Mouse (Mus musculus) liver, embryonic 13.5 days (tissue): Measurements from ENCODE around the gene Lhx5. TPM values are rescaled to one million over a fixed set of nuclear protein-coding genes. Genes with fewer than 3 reads are reported as not detected.

Experiments
- ATAC-seq: fragments of 200-750 bp; cut with Nextera tagmentation; 2 replicates; pipeline ENCODE4 v1.8.0; 2017; ENCODE audit warnings: low read depth, mild to moderate bottlenecking, moderate number of reproducible peaks, moderate library complexity
- DNase-seq: peaks from one replicate; pipeline ENCODE4 v3.0.0; 2022
- H3K27ac ChIP-seq: fragments of 300-500 bp; sonication (generic); 2 replicates; pipeline ENCODE4 v1.5.1; 2015; ENCODE audit warnings: moderate library complexity, mild to moderate bottlenecking, inconsistent platforms
- H3K27me3 ChIP-seq: fragments of 300-500 bp; sonication (generic); 2 replicates; pipeline ENCODE4 v1.6.1; 2015; ENCODE audit warnings: mild to moderate bottlenecking, inconsistent platforms
- H3K36me3 ChIP-seq: fragments of 300-500 bp; sonication (generic); 2 replicates; pipeline ENCODE4 v1.6.1; 2015; ENCODE audit warnings: mild to moderate bottlenecking, inconsistent platforms
- H3K4me1 ChIP-seq: fragments of 300-500 bp; sonication (generic); replicated peaks from 2 replicates; pipeline ENCODE4 v1.6.1; 2015; ENCODE audit warnings: inconsistent platforms
- H3K4me2 ChIP-seq: fragments of 300-500 bp; sonication (generic); 2 replicates; pipeline ENCODE4 v1.6.1; 2015; ENCODE audit warnings: inconsistent platforms, mild to moderate bottlenecking, moderate library complexity
- H3K4me3 ChIP-seq: fragments of 300-500 bp; sonication (generic); replicated peaks from 2 replicates; pipeline ENCODE4 v1.5.1; 2015; ENCODE audit warnings: mild to moderate bottlenecking, inconsistent platforms
- H3K9ac ChIP-seq: fragments of 300-500 bp; sonication (generic); 2 replicates; pipeline ENCODE4 v1.6.1; 2015; ENCODE audit warnings: mild to moderate bottlenecking, inconsistent platforms
- H3K9me3 ChIP-seq: fragments of 300-500 bp; sonication (generic); replicated peaks from 2 replicates; pipeline ENCODE4 v1.6.1; 2016; ENCODE audit warnings: inconsistent platforms
- WGBS: fragments of 180-500 bp; shearing (Covaris S2); methylation state at CpG from one replicate; pipeline ENCODE4 v1.1.7; 2015; ENCODE audit not compliant: insufficient replicate concordance; 5-methylcytosine and 5-hydroxymethylcytosine counted together
- polyA plus RNA-seq: library from polyadenylated mRNA; unstranded; fragments of >200 nt; fragmentation: Nextera tagmentation; extraction: Ambion mirVana; gene quantifications from 2 replicates; pipeline ENCODE4 v1.2.1, GENCODE M21; 2015

Lhx5 gene
- polyA plus RNA-seq, 1 experiment from 2014 or later: not detected

DNA sequence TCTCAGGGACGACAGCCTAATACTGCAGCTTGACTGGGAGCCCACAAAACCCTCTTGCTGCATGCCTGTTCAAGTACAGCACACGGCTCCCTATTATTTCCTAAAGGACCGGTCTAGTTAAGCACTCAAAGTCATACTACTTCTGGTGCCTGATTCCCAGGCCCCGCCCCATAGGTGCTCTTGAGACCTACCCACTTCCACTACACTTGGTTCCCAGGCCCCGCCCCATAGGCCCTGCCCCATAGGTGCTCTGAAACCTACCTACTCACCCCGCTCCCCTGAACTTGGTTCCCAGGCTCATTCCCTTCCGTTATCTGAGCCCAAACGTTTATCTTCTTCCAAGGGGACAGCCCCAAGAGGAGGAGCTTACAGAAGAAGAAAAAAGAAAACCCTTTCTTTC, 56.3 kb downstream of the Lhx5 start:
- H3K36me3 ChIP-seq: peaks cover 41% of the 10 kb centered on the region
- no peaks in the 10 kb centered on the region for H3K27me3 ChIP-seq
- no peak overlapping the region for H3K27ac ChIP-seq
- DNase-seq: no peak
- no peaks in the 10 kb centered on the region for H3K9me3 ChIP-seq
- 74% methylated on average over 8 of the region's 8 CpGs for WGBS
- H3K9ac ChIP-seq: no peak overlapping the region
- H3K4me3 ChIP-seq: no peak overlapping the region
- H3K4me2 ChIP-seq: no peak overlapping the region
- H3K4me1 ChIP-seq: no peaks in the 10 kb centered on the region
- ATAC-seq: no peak

DNA sequence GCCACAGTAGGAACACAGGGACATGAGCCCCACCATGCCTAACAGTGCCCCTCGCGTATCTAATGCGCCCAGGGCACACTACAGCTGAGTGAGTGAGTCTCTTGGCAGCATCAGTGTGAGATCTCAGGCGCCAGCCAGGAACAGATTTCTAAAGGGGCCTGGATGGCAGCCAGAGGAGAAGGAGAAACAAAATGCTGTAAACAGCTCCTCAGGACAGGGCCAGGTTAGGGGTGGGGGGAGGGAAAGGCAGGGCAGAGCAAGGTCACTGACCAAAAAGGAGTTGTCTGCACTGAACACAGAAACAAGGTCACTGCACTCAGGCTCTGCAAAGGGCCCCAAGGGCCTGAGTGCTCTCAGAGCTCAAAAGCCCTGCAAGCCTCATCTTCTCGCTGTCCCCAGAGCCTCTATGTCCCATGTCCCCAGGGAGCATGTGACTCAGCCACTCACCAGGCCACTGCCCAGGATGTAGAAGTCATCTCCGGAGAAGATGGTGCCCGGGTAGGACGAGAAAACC, 59.2 kb downstream of the Lhx5 start:
- Histone ChIP-seq H3K9ac (no peak overlapping the region), H3K27ac (no peak overlapping the region), H3K4me3 (no peak overlapping the region), H3K9me3 (no peaks in the 10 kb centered on the region), H3K4me2 (no peak overlapping the region), H3K27me3 (no peaks in the 10 kb centered on the region), H3K4me1 (no peaks in the 10 kb centered on the region), H3K36me3 (peaks cover 38% of the 10 kb centered on the region)
- WGBS: 71% methylated on average over 8 of the region's 8 CpGs
- ATAC-seq: no peak
- DNase-seq: no peak

Other genes starting within 250 kb of the Lhx5 start
- gene Sdsl, start 41.1 kb downstream of the Lhx5 start, polyA plus RNA-seq: 0.82 and 1.0 TPM in 2 replicates
- gene Sds, start 44.8 kb downstream of the Lhx5 start, polyA plus RNA-seq: not detected in 2 replicates
- 17.3 and 17.9 TPM in 2 replicates for gene Plbd2, start 71.9 kb downstream of the Lhx5 start, polyA plus RNA-seq
- gene Slc8b1, start 79.5 kb downstream of the Lhx5 start, polyA plus RNA-seq: 4.0 and 4.7 TPM in 2 replicates
- 21.4 and 22.7 TPM in 2 replicates for gene Tpcn1, start 157.0 kb downstream of the Lhx5 start, polyA plus RNA-seq
- gene Iqcd, start 157.3 kb downstream of the Lhx5 start, polyA plus RNA-seq: 1.8 and 1.9 TPM in 2 replicates
- 5.7 and 6.5 TPM in 2 replicates for gene Rita1, start 180.9 kb downstream of the Lhx5 start, polyA plus RNA-seq
- 22.9 and 26.0 TPM in 2 replicates for gene Ddx54, start 181.0 kb downstream of the Lhx5 start, polyA plus RNA-seq
- not detected in 2 replicates for gene Cfap73, start 202.5 kb downstream of the Lhx5 start, polyA plus RNA-seq
- gene Rasal1, start 217.1 kb downstream of the Lhx5 start, polyA plus RNA-seq: 0.18 and 0.22 TPM in 2 replicates